Comparison of ENCODE assay signal across 12 mouse cellular contexts in the genomic region with DNA sequence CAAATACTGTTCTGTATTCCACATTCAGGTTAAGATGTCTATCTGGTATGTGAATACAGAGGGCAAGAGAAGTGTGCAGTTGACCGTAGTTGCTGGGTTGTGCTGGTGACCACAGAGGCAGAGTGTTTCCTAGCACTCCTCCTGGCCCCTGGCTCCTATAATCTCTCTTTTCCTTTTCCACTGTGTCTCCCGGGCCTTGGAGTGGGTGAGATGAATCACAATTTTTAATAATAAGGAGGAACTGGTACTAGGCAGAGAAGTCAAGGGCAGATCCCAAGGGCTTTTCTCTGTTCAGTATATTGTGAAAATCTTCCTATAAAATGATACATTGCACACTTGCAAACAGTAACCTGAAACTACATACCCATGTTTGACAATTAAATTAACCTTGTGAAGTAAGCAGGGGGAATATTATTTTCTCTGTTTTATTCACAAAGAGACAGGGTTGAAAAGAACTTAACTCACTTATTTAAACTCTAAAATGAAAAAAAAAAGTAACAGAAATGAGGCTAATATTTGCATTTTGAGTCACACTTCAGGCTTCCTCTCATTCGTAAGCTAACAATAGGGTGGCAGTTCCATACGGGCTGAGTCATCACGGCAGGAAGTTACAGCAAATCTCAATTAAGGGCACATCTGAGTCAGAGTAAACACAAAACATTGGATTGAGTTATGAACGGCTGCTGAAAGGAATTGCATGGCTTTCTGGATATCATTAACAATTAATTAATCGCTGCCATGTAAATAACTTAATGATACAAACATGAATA. TPM values are rescaled to one million over a fixed set of nuclear protein-coding genes. Genes with fewer than 3 reads are reported as not detected.
A peak's percentile ranks its signal among the peaks of the same experiment; 100 is the strongest.
DNase-seq lines count a peak whose midpoint lies in the region; ATAC-seq and TF ChIP-seq lines count a peak whose summit lies in the region.
"Had no signal": no experiment of that assay in that cellular context is flagged by ENCODE, and none has a peak within 500 bp of the region (broad histone marks: within the 10 kb centered on the region; RNA-seq: fewer than 3 reads in every experiment).

No protein-coding gene starts in this region.

- no peak overlapping the region for H3K9ac ChIP-seq in kidney, embryonic 14.5 days (ENCODE audit: low read depth, low read length)
- H3K9ac ChIP-seq in kidney, embryonic 16.5 days (replicated peaks; ENCODE audit: low read length) = no peak overlapping the region
- H3K9ac ChIP-seq: embryonic facial prominence, embryonic 12.5 days had no signal

- peak overlapping the region; percentile 33; the same call in 1 of the 2 replicates for H3K27ac ChIP-seq in kidney, embryonic 14.5 days (ENCODE audit: low read depth, low read length)
- no peak overlapping the region; the same call in 1 of the 2 replicates for H3K27ac ChIP-seq in kidney, embryonic 16.5 days (ENCODE audit: low read length)
- no peak overlapping the region for H3K27ac ChIP-seq in gastrocnemius, adult 2 months
- H3K27ac ChIP-seq: embryonic facial prominence, embryonic 12.5 days had no signal

- TF ChIP-seq CTCF in gastrocnemius, adult 2 months (IDR thresholded peaks at IDR 0.05) = no peak

- H3K4me1 ChIP-seq in kidney, embryonic 14.5 days (ENCODE audit: control insufficient read depth, insufficient read depth, low read length) = no peaks in the 10 kb centered on the region
- H3K4me1 ChIP-seq in kidney, embryonic 16.5 days (ENCODE audit: insufficient read depth, low read length) = peaks cover 9% of the 10 kb centered on the region; the same call in 1 of the 2 replicates

- no peaks in the 10 kb centered on the region for H3K27me3 ChIP-seq in kidney, embryonic 14.5 days (ENCODE audit: control insufficient read depth, insufficient read depth, low read length)
- peaks cover 4% of the 10 kb centered on the region; the same call in 1 of the 2 replicates for H3K27me3 ChIP-seq in kidney, embryonic 16.5 days (ENCODE audit: insufficient read depth, low read length)

- DNase-seq in A20 (ENCODE audit: low read depth, low spot score) = peak; percentile 37
- DNase-seq in layer of hippocampus, postnatal 36 days = peak; percentile 12 to 13
- DNase-seq in c-Kit-positive CD71-positive TER-119-positive erythroid progenitor cells, embryonic 14.5 days (ENCODE audit: low spot score) = no peak
- no peak for DNase-seq in gastrocnemius, adult 2 months
- no peak for DNase-seq in thymus, postnatal 14 days
- DNase-seq: thymus, postnatal 25 days had no signal

- no peak for ATAC-seq in kidney, embryonic 14.5 days (ENCODE audit: low FRiP score, low TSS enrichment)
- ATAC-seq in kidney, embryonic 16.5 days (ENCODE audit: low FRiP score, low TSS enrichment) = no peak
- peak; percentile 72 for ATAC-seq in activated CD4-positive, CD25-positive, alpha-beta regulatory T cell, adult 4 months
- ATAC-seq: hindbrain, embryonic 16.5 days had no signal

- WGBS in kidney, embryonic 14.5 days = 58% methylated on average over 7 of the region's 7 CpGs
- WGBS in kidney, embryonic 16.5 days = 52% methylated on average over 7 of the region's 7 CpGs

- no peak overlapping the region for H3K4me2 ChIP-seq in kidney, embryonic 14.5 days (replicated peaks; ENCODE audit: low read depth, low read length)
- H3K4me2 ChIP-seq in kidney, embryonic 16.5 days (replicated peaks; ENCODE audit: low read depth, low read length) = no peak overlapping the region
- H3K4me2 ChIP-seq: embryonic facial prominence, embryonic 12.5 days; liver, embryonic 11.5 days had no signal

- no peaks in the 10 kb centered on the region for H3K36me3 ChIP-seq in kidney, embryonic 14.5 days (ENCODE audit: control insufficient read depth, insufficient read depth, low read length)
- H3K36me3 ChIP-seq in kidney, embryonic 16.5 days (ENCODE audit: insufficient read depth, low read length) = no peaks in the 10 kb centered on the region
- H3K36me3 ChIP-seq: embryonic facial prominence, embryonic 12.5 days had no signal

- intact Hi-C loops in gastrocnemius, adult 2 months (cut with DNase I) = no loop called here

- no peak overlapping the region for H3K4me3 ChIP-seq in kidney, embryonic 14.5 days (ENCODE audit: low read length)
- no peak overlapping the region for H3K4me3 ChIP-seq in kidney, embryonic 16.5 days (ENCODE audit: low read length)
- no peak overlapping the region for H3K4me3 ChIP-seq in gastrocnemius, adult 2 months
- H3K4me3 ChIP-seq: embryonic facial prominence, embryonic 12.5 days had no signal

- H3K9me3 ChIP-seq in kidney, embryonic 14.5 days (ENCODE audit: control insufficient read depth, low read length) = no peaks in the 10 kb centered on the region
- H3K9me3 ChIP-seq in kidney, embryonic 16.5 days (ENCODE audit: low read length) = no peaks in the 10 kb centered on the region
- H3K9me3 ChIP-seq: embryonic facial prominence, embryonic 12.5 days had no signal

RNA-seq across cellular contexts. Expression of a gene that starts 30.6 kb away (rescaled TPM):
- polyA plus RNA-seq in kidney, embryonic 14.5 days (2014; fragmentation: Nextera tagmentation; extraction: Ambion mirVana) = 0.37 TPM in 1 of 2 replicates, not detected in the other
- polyA plus RNA-seq in kidney, embryonic 16.5 days (2015; fragmentation: Nextera tagmentation; extraction: Ambion mirVana) = 0.37 and 0.54 TPM in 2 replicates
- not detected for polyA plus RNA-seq in activated CD4-positive, CD25-positive, alpha-beta regulatory T cell, adult 4 months (2017; shearing (Covaris generic))
- total RNA-seq in layer of hippocampus, postnatal 36 days (2021) = not detected
- total RNA-seq in gastrocnemius, adult 2 months (2021) = not detected
- polyA plus RNA-seq: embryonic facial prominence, embryonic 12.5 days; liver, embryonic 11.5 days had no signal

Comparison
In these comparisons a context has a peak if more than half of its experiments do, and no peak if none do; other contexts are left out.
1. DNase-seq: peak in A20 (single experiment) and layer of hippocampus, postnatal 36 days (2 of 2); none in c-Kit-positive CD71-positive TER-119-positive erythroid progenitor cells, embryonic 14.5 days (single experiment), gastrocnemius, adult 2 months (single experiment) and thymus, postnatal 14 days (single experiment).